In the genomic region with DNA sequence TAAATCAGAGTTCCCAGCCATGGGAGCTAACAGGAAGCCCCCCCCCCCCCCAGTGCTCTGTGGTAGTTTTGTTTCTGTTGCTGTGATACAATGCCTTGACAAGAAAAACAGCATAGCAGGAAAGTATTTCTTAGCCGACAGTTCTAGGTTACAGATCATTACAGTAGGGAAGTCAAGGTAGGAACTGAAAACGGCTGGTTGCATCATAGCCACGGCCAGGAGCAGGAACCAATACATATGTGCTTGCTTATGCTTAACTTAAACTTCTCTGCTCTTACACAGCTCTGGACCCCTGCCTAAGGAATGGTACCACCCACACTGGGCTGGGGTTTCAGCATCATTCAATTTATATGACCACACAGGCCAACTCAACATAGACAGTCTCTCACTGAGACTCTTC, we compare ENCODE assay signal across 17 mouse cellular contexts. TPM values are rescaled to one million over a fixed set of nuclear protein-coding genes. Genes with fewer than 3 reads are reported as not detected.
DNase-seq lines count a peak whose midpoint lies in the region; ATAC-seq and TF ChIP-seq lines count a peak whose summit lies in the region.
"Had no signal": no experiment of that assay in that cellular context is flagged by ENCODE, and none has a peak within 500 bp of the region (broad histone marks: within the 10 kb centered on the region; RNA-seq: fewer than 3 reads in every experiment).

No protein-coding gene starts in this region.

- no peak overlapping the region for H3K4me2 ChIP-seq in liver, embryonic 15.5 days
- no peak overlapping the region for H3K4me2 ChIP-seq in hindbrain, postnatal 0 days (ENCODE audit: low read depth, low read length)
- H3K4me2 ChIP-seq: embryonic facial prominence, embryonic 12.5 days; heart, embryonic 12.5 days; liver, embryonic 13.5 days had no signal

- no peaks in the 10 kb centered on the region for H3K36me3 ChIP-seq in liver, embryonic 15.5 days (replicated peaks)
- H3K36me3 ChIP-seq in forebrain, embryonic 10.5 days (replicated peaks): no peaks in the 10 kb centered on the region
- no peaks in the 10 kb centered on the region for H3K36me3 ChIP-seq in hindbrain, postnatal 0 days (ENCODE audit: insufficient read depth, low read length)
- H3K36me3 ChIP-seq: embryonic facial prominence, embryonic 12.5 days; heart, embryonic 12.5 days; liver, embryonic 13.5 days had no signal

- TF ChIP-seq POLR2A in bone marrow macrophage, adult 2 months (IDR thresholded peaks at IDR 0.05; ENCODE audit: borderline replicate concordance, low read depth, low read length): no peak

- H3K9me3 ChIP-seq in liver, embryonic 15.5 days (replicated peaks): no peaks in the 10 kb centered on the region
- H3K9me3 ChIP-seq in forebrain, embryonic 10.5 days: peaks cover 7% of the 10 kb centered on the region; the same call in 1 of the 2 replicates
- no peaks in the 10 kb centered on the region for H3K9me3 ChIP-seq in hindbrain, postnatal 0 days (ENCODE audit: low read length)
- H3K9me3 ChIP-seq: heart, embryonic 12.5 days; liver, embryonic 13.5 days had no signal

- H3K9ac ChIP-seq in liver, embryonic 15.5 days: no peak overlapping the region
- no peak overlapping the region for H3K9ac ChIP-seq in hindbrain, postnatal 0 days (replicated peaks; ENCODE audit: low read length)
- H3K9ac ChIP-seq: embryonic facial prominence, embryonic 12.5 days; heart, embryonic 12.5 days; liver, embryonic 13.5 days had no signal

- peaks cover 43% of the 10 kb centered on the region for H3K27me3 ChIP-seq in liver, embryonic 15.5 days
- H3K27me3 ChIP-seq in forebrain, embryonic 10.5 days (ENCODE audit: poor library complexity, severe bottlenecking): peaks cover 48% of the 10 kb centered on the region
- H3K27me3 ChIP-seq in hindbrain, postnatal 0 days (ENCODE audit: insufficient read depth, low read length): peaks cover 8% of the 10 kb centered on the region; the same call in 1 of the 2 replicates

- no peak for DNase-seq in liver
- DNase-seq in B cell, adult 2 months: peak; percentile 69 to 78
- DNase-seq in monocyte, adult 2 months (ENCODE audit: low read depth in 1 of 2, low spot score in 2 of 2): peak; percentile 66 to 74
- no peak for DNase-seq in forebrain, embryonic 10.5 days (ENCODE audit: extremely low spot score, low spot score)
- DNase-seq in hindbrain, postnatal 0 days (ENCODE audit: low spot score): no peak
- no peak for DNase-seq in spleen, postnatal 4 days (ENCODE audit: low spot score in 2 of 2)
- DNase-seq: cerebellum, adult 18-20 months; gastrocnemius, postnatal 14 days; kidney, postnatal 10 days; liver, embryonic 13.5 days; right cerebral cortex, postnatal 25 days; thymus, postnatal 14 days had no signal

- no peak for TF ChIP-seq CTCF in bone marrow macrophage, adult 2 months (IDR thresholded peaks at IDR 0.05; ENCODE audit: low read depth, low read length)
- no peak for TF ChIP-seq CTCF in hindbrain, postnatal 0 days (IDR thresholded peaks at IDR 0.05; ENCODE audit: low read depth)

- no peak for ATAC-seq in liver, embryonic 15.5 days (ENCODE audit: insufficient read depth)
- no peak for ATAC-seq in hindbrain, postnatal 0 days

- H3K4me1 ChIP-seq in liver, embryonic 15.5 days (replicated peaks): peaks cover 10% of the 10 kb centered on the region
- H3K4me1 ChIP-seq in bone marrow macrophage, adult 2 months (ENCODE audit: control insufficient read depth, insufficient read depth, low read length): peaks cover 45% of the 10 kb centered on the region
- H3K4me1 ChIP-seq in forebrain, embryonic 10.5 days: peaks cover 13% of the 10 kb centered on the region
- H3K4me1 ChIP-seq in hindbrain, postnatal 0 days (ENCODE audit: insufficient read depth, low read length): 0 out of 2 replicates have a peak, but pooled peaks cover 2% of the 10 kb centered on the region

- 38% methylated on average over 3 of the region's 3 CpGs for WGBS in liver, embryonic 15.5 days (ENCODE audit: insufficient replicate concordance)
- WGBS in forebrain, embryonic 10.5 days: 81% methylated on average over 3 of the region's 3 CpGs
- 70% methylated on average over 3 of the region's 3 CpGs for WGBS in hindbrain, postnatal 0 days

- H3K27ac ChIP-seq in liver, embryonic 15.5 days (replicated peaks): 0 out of 2 replicates have a peak overlapping the region, but pooled peaks have one; percentile 29
- H3K27ac ChIP-seq in bone marrow macrophage, adult 2 months (ENCODE audit: insufficient read depth, low read depth, low read length): peak overlapping the region; percentile 11; the same call in 1 of the 2 replicates
- H3K27ac ChIP-seq in forebrain, embryonic 10.5 days: no peak overlapping the region
- H3K27ac ChIP-seq in hindbrain, postnatal 0 days: no peak overlapping the region
- H3K27ac ChIP-seq: embryonic facial prominence, embryonic 12.5 days; liver, embryonic 13.5 days had no signal

- no peak overlapping the region for H3K4me3 ChIP-seq in liver, embryonic 15.5 days (replicated peaks)
- no peak overlapping the region for H3K4me3 ChIP-seq in bone marrow macrophage, adult 2 months (ENCODE audit: insufficient read depth, low read length)
- H3K4me3 ChIP-seq in forebrain, embryonic 10.5 days: no peak overlapping the region
- no peak overlapping the region for H3K4me3 ChIP-seq in hindbrain, postnatal 0 days (ENCODE audit: low read length)
- H3K4me3 ChIP-seq: embryonic facial prominence, embryonic 12.5 days; heart, embryonic 12.5 days; liver, embryonic 13.5 days; myocyte had no signal

RNA-seq across cellular contexts. Expression of gene Amz1, which starts 9.4 kb away (rescaled TPM):
- polyA plus RNA-seq in liver, embryonic 15.5 days (2015; fragmentation: Nextera tagmentation; extraction: Ambion mirVana): 1.4 and 1.7 TPM in 2 replicates
- polyA plus RNA-seq in bone marrow macrophage, adult 2 months (2012; ENCODE audit: insufficient read depth, insufficient read length, missing spikeins): 23.4 and 27.0 TPM in 2 replicates
- polyA plus RNA-seq in forebrain, embryonic 10.5 days (2016; fragmentation: Nextera tagmentation; extraction: Ambion mirVana): 0.63 and 0.66 TPM in 2 replicates
- total RNA-seq in hindbrain, postnatal 0 days (2014; rRNA removed): 11.8 and 12.6 TPM in 2 replicates
- polyA plus RNA-seq in hindbrain, postnatal 0 days (2015; fragmentation: Nextera tagmentation; extraction: Ambion mirVana): 9.4 and 9.7 TPM in 2 replicates

RNA-seq across cellular contexts. Expression of gene Brat1, which starts 28.5 kb away (rescaled TPM):
- polyA plus RNA-seq in liver, embryonic 15.5 days (2015; fragmentation: Nextera tagmentation; extraction: Ambion mirVana): 7.2 and 7.5 TPM in 2 replicates
- polyA plus RNA-seq in bone marrow macrophage, adult 2 months (2012; ENCODE audit: insufficient read depth, insufficient read length, missing spikeins): 13.5 and 14.5 TPM in 2 replicates
- polyA plus RNA-seq in forebrain, embryonic 10.5 days (2016; fragmentation: Nextera tagmentation; extraction: Ambion mirVana): 21.5 and 23.6 TPM in 2 replicates
- 44.6 and 46.7 TPM in 2 replicates for total RNA-seq in hindbrain, postnatal 0 days (2014; rRNA removed)
- polyA plus RNA-seq in hindbrain, postnatal 0 days (2015; fragmentation: Nextera tagmentation; extraction: Ambion mirVana): 17.9 and 18.1 TPM in 2 replicates

RNA-seq across cellular contexts. Expression of gene Iqce, which starts 31.2 kb away (rescaled TPM):
- 4.1 and 4.2 TPM in 2 replicates for polyA plus RNA-seq in liver, embryonic 15.5 days (2015; fragmentation: Nextera tagmentation; extraction: Ambion mirVana)
- polyA plus RNA-seq in bone marrow macrophage, adult 2 months (2012; ENCODE audit: insufficient read depth, insufficient read length, missing spikeins): 28.7 and 38.3 TPM in 2 replicates
- 24.0 and 30.5 TPM in 2 replicates for polyA plus RNA-seq in forebrain, embryonic 10.5 days (2016; fragmentation: Nextera tagmentation; extraction: Ambion mirVana)
- total RNA-seq in hindbrain, postnatal 0 days (2014; rRNA removed): 19.1 and 43.1 TPM in 2 replicates
- 22.1 and 24.8 TPM in 2 replicates for polyA plus RNA-seq in hindbrain, postnatal 0 days (2015; fragmentation: Nextera tagmentation; extraction: Ambion mirVana)

Comparison
In these comparisons a context has a peak if more than half of its experiments do, and no peak if none do; other contexts are left out.
1. H3K27ac ChIP-seq: peak in liver, embryonic 15.5 days (single experiment) and bone marrow macrophage, adult 2 months (single experiment); none in forebrain, embryonic 10.5 days (single experiment) and hindbrain, postnatal 0 days (single experiment).
2. DNase-seq: peak in B cell, adult 2 months (2 of 2) and monocyte, adult 2 months (2 of 2); none in liver (single experiment), forebrain, embryonic 10.5 days (single experiment), hindbrain, postnatal 0 days (single experiment) and spleen, postnatal 4 days (0 of 2).